Mouse (Mus musculus) kidney, embryonic 16.5 days (tissue): ENCODE results near the gene Sh2b1. TPM values are rescaled to one million over a fixed set of nuclear protein-coding genes. Genes with fewer than 3 reads are reported as not detected.

ENCODE experiments used
- ATAC-seq: fragments of 200-750 bp; cut with Nextera tagmentation; 2 replicates; pipeline ENCODE4 v1.8.0; 2017; ENCODE audit warnings: moderate TSS enrichment; ENCODE audit not compliant: low FRiP score, low TSS enrichment
- H3K27ac ChIP-seq: fragments of 300-500 bp; sonication (generic); 2 replicates; pipeline ENCODE4 v1.5.1; 2014; ENCODE audit warnings: low read length
- H3K27me3 ChIP-seq: fragments of 300-500 bp; sonication (generic); 2 replicates; pipeline ENCODE4 v1.6.1; 2014; ENCODE audit warnings: low read length, control low read depth, mixed read lengths; ENCODE audit not compliant: insufficient read depth
- H3K36me3 ChIP-seq: fragments of 300-500 bp; sonication (generic); 2 replicates; pipeline ENCODE4 v1.6.1; 2014; ENCODE audit warnings: low read length, control low read depth, mixed read lengths; ENCODE audit not compliant: insufficient read depth
- H3K4me1 ChIP-seq: fragments of 300-500 bp; sonication (generic); 2 replicates; pipeline ENCODE4 v1.6.1; 2014; ENCODE audit warnings: low read length, control low read depth, mixed read lengths; ENCODE audit not compliant: insufficient read depth
- H3K4me2 ChIP-seq: fragments of 300-500 bp; sonication (generic); replicated peaks from 2 replicates; pipeline ENCODE4 v1.6.1; 2014; ENCODE audit warnings: low read depth, low read length
- H3K4me3 ChIP-seq: fragments of 300-500 bp; sonication (generic); 2 replicates; pipeline ENCODE4 v1.5.1; 2014; ENCODE audit warnings: mild to moderate bottlenecking, low read length
- H3K9ac ChIP-seq: fragments of 300-500 bp; sonication (generic); replicated peaks from 2 replicates; pipeline ENCODE4 v1.6.1; 2014; ENCODE audit warnings: low read length
- H3K9me3 ChIP-seq: fragments of 300-500 bp; sonication (generic); 2 replicates; pipeline ENCODE4 v1.6.1; 2016; ENCODE audit warnings: low read length, control low read depth
- WGBS: fragments of 180-500 bp; shearing (Covaris S2); extraction: QIAGEN DNeasy Blood & Tissue Kit; methylation state at CpG from one replicate; pipeline ENCODE4 v1.1.7; 2014; 5-methylcytosine and 5-hydroxymethylcytosine counted together
- polyA plus RNA-seq: library from polyadenylated mRNA; unstranded; fragments of >200 nt; fragmentation: Nextera tagmentation; extraction: Ambion mirVana; gene quantifications from 2 replicates; pipeline ENCODE4 v1.2.1, GENCODE M21; 2015

Sh2b1 gene
- polyA plus RNA-seq, 1 experiment from 2014 or later: 62.5 TPM

- H3K36me3 ChIP-seq: no peaks in the 10 kb centered on the region
- no peaks in the 10 kb centered on the region for H3K27me3 ChIP-seq
- H3K4me3 ChIP-seq: no peak overlapping the region
- H3K4me2 ChIP-seq: no peak overlapping the region
- H3K9ac ChIP-seq: no peak overlapping the region
- no peak overlapping the region for H3K27ac ChIP-seq
- 40% methylated on average over 8 of the region's 8 CpGs for WGBS
- no peak for ATAC-seq
- no peaks in the 10 kb centered on the region for H3K9me3 ChIP-seq
- H3K4me1 ChIP-seq: peaks cover 7% of the 10 kb centered on the region
Measured at GRCm38 (mm10) chr7:126417045-126417444, 58.2 kb downstream of the Sh2b1 start.

Other genes starting within 250 kb of the Sh2b1 start
- gene Sbk1, start 202.8 kb downstream of the Sh2b1 start, polyA plus RNA-seq: 25.9 and 29.7 TPM in 2 replicates
- gene Lat, start 105.9 kb downstream of the Sh2b1 start, polyA plus RNA-seq: 1.7 and 2.4 TPM in 2 replicates
- gene Spns1, start 98.0 kb downstream of the Sh2b1 start, polyA plus RNA-seq: 78.0 and 78.9 TPM in 2 replicates
- gene Nfatc2ip, start 78.7 kb downstream of the Sh2b1 start, polyA plus RNA-seq: 1.9 and 2.5 TPM in 2 replicates
- gene Cd19, start 60.5 kb downstream of the Sh2b1 start, polyA plus RNA-seq: 0.09 TPM in 1 of 2 replicates, not detected in the other
- gene Rabep2, start 46.7 kb downstream of the Sh2b1 start, polyA plus RNA-seq: 36.2 and 39.0 TPM in 2 replicates
- gene Atp2a1, start 12.3 kb downstream of the Sh2b1 start, polyA plus RNA-seq: 7.1 and 7.8 TPM in 2 replicates
- gene Tufm, start 11.9 kb upstream of the Sh2b1 start, polyA plus RNA-seq: 177 and 196 TPM in 2 replicates
- 41.5 and 47.9 TPM in 2 replicates for gene Atxn2l, start 28.0 kb upstream of the Sh2b1 start, polyA plus RNA-seq
- gene Eif3c, start 91.0 kb upstream of the Sh2b1 start, polyA plus RNA-seq: 200 and 219 TPM in 2 replicates
- 0.96 and 1.1 TPM in 2 replicates for gene Apobr, start 109.5 kb upstream of the Sh2b1 start, polyA plus RNA-seq
- 39.3 and 41.3 TPM in 2 replicates for gene Cln3, start 110.4 kb upstream of the Sh2b1 start, polyA plus RNA-seq
- not detected in 2 replicates for gene Il27, start 119.5 kb upstream of the Sh2b1 start, polyA plus RNA-seq
- gene Nupr1, start 155.4 kb upstream of the Sh2b1 start, polyA plus RNA-seq: 6.8 and 9.5 TPM in 2 replicates
- gene Sgf29, start 173.9 kb upstream of the Sh2b1 start, polyA plus RNA-seq: 50.7 and 57.2 TPM in 2 replicates
- 9.1 and 9.4 TPM in 2 replicates for gene Sult1a1, start 201.0 kb upstream of the Sh2b1 start, polyA plus RNA-seq
- gene Bola2, start 220.0 kb upstream of the Sh2b1 start, polyA plus RNA-seq: 119 and 122 TPM in 2 replicates
- gene Slx1b, start 220.4 kb upstream of the Sh2b1 start, polyA plus RNA-seq: 9.5 and 12.3 TPM in 2 replicates
- gene Coro1a, start 232.4 kb upstream of the Sh2b1 start, polyA plus RNA-seq: 17.5 and 19.7 TPM in 2 replicates